Mouse (Mus musculus) forebrain, embryonic 15.5 days (tissue): ENCODE measurements at regions not wholly inside any gene's neighbourhood (a gene's known extent, or its start where the extent isn't known, plus 50 kb on each side); places are given as distances from the start of the nearest gene placed in this dataset.

Experiments
- ATAC-seq: fragments of 200-750 bp; cut with Nextera tagmentation; replicated peaks from 2 replicates; pipeline ENCODE4 v1.8.0; 2017; ENCODE audit warnings: mild to moderate bottlenecking, moderate TSS enrichment, moderate library complexity
- H3K27ac ChIP-seq: fragments of 300-500 bp; sonication (generic); replicated peaks from 2 replicates; pipeline ENCODE4 v1.5.1; 2015; ENCODE audit warnings: mild to moderate bottlenecking, inconsistent platforms
- H3K27me3 ChIP-seq: fragments of 300-500 bp; sonication (generic); 2 replicates; pipeline ENCODE4 v1.6.1; 2015; ENCODE audit warnings: inconsistent platforms
- H3K36me3 ChIP-seq: fragments of 300-500 bp; sonication (generic); 2 replicates; pipeline ENCODE4 v1.6.1; 2015; ENCODE audit warnings: mild to moderate bottlenecking, inconsistent platforms
- H3K4me1 ChIP-seq: fragments of 300-500 bp; sonication (generic); 2 replicates; pipeline ENCODE4 v1.6.1; 2015; ENCODE audit warnings: inconsistent platforms
- H3K4me2 ChIP-seq: fragments of 300-500 bp; sonication (generic); replicated peaks from 2 replicates; pipeline ENCODE4 v1.6.1; 2015; ENCODE audit warnings: mild to moderate bottlenecking, inconsistent platforms
- H3K4me3 ChIP-seq: fragments of 300-500 bp; sonication (generic); 2 replicates; pipeline ENCODE4 v1.5.1; 2015; ENCODE audit warnings: mild to moderate bottlenecking, inconsistent platforms
- H3K9ac ChIP-seq: fragments of 300-500 bp; sonication (generic); replicated peaks from 2 replicates; pipeline ENCODE4 v1.6.1; 2015; ENCODE audit warnings: mild to moderate bottlenecking, inconsistent platforms
- H3K9me3 ChIP-seq: fragments of 300-500 bp; sonication (generic); 2 replicates; pipeline ENCODE4 v1.6.1; 2016; ENCODE audit warnings: inconsistent platforms
- WGBS: fragments of 180-500 bp; shearing (Covaris S2); methylation state at CpG from one replicate; pipeline ENCODE4 v1.1.7; 2015; ENCODE audit warnings: mixed read lengths; 5-methylcytosine and 5-hydroxymethylcytosine counted together

- H3K9me3 ChIP-seq, result no peaks in the 10 kb centered on the region
- 78% methylated on average over 4 of the region's 4 CpGs for WGBS
- no peaks in the 10 kb centered on the region for H3K4me1 ChIP-seq
- H3K9ac ChIP-seq, result no peak overlapping the region
- no peak overlapping the region for H3K4me3 ChIP-seq
- no peak overlapping the region for H3K27ac ChIP-seq
- no peaks in the 10 kb centered on the region for H3K36me3 ChIP-seq
- H3K4me2 ChIP-seq, result no peak overlapping the region
- no peak for ATAC-seq
- H3K27me3 ChIP-seq, result no peaks in the 10 kb centered on the region
Measured at GRCm38 (mm10) chr19:54925888-54926287, 201.2 kb downstream of the Gpam start.

GRCm38 (mm10) chr19:54919597-54919996, 207.4 kb downstream of the Gpam start:
- ATAC-seq, result no peak
- no peak overlapping the region for H3K27ac ChIP-seq
- no peak overlapping the region for H3K4me2 ChIP-seq
- no peaks in the 10 kb centered on the region for H3K27me3 ChIP-seq
- H3K4me3 ChIP-seq, result no peak overlapping the region
- H3K9me3 ChIP-seq, result no peaks in the 10 kb centered on the region
- WGBS, result 49% methylated on average over 6 of the region's 6 CpGs
- no peaks in the 10 kb centered on the region for H3K4me1 ChIP-seq
- H3K36me3 ChIP-seq, result no peaks in the 10 kb centered on the region
- H3K9ac ChIP-seq, result no peak overlapping the region

DNA sequence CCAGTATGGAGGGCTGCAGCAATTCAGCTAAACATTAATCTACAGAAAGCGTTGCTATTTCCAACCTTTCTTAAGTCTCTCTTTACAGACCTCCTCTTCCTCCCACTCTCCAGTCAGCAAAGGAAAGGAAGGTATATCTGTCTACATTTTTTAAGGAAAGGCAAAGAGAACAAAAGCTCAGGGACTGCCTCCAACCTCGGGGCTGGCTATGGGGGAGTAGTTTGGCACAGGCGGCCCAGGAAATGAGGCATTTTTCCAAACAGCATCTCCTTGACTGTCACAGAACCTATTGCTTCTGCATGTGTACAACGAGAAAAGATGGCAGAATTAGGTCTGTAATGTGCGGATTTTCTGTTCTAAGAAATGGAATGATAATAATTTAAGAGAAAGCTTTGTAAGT, 233.4 kb downstream of the Gpam start:
- no peak for ATAC-seq
- Histone ChIP-seq H3K4me2 (no peak overlapping the region), H3K27me3 (no peaks in the 10 kb centered on the region), H3K4me3 (no peak overlapping the region), H3K27ac (no peak overlapping the region), H3K36me3 (no peaks in the 10 kb centered on the region), H3K9me3 (no peaks in the 10 kb centered on the region), H3K4me1 (no peaks in the 10 kb centered on the region), H3K9ac (no peak overlapping the region)
- WGBS, result 75% methylated on average over 5 of the region's 5 CpGs

- Histone ChIP-seq H3K4me3 (no peak overlapping the region), H3K9ac (no peak overlapping the region), H3K9me3 (no peaks in the 10 kb centered on the region), H3K36me3 (no peaks in the 10 kb centered on the region), H3K4me2 (no peak overlapping the region), H3K4me1 (no peaks in the 10 kb centered on the region), H3K27me3 (no peaks in the 10 kb centered on the region), H3K27ac (no peak overlapping the region)
- no peak for ATAC-seq
- 84% methylated on average over 4 of the region's 4 CpGs for WGBS
Measured at GRCm38 (mm10) chr19:54867078-54867477, 260.0 kb downstream of the Gpam start.

GRCm38 (mm10) chr19:54855190-54855589, 271.8 kb downstream of the Gpam start:
- Histone ChIP-seq H3K36me3 (no peaks in the 10 kb centered on the region), H3K4me3 (no peak overlapping the region), H3K4me1 (no peaks in the 10 kb centered on the region), H3K9me3 (no peaks in the 10 kb centered on the region), H3K27ac (no peak overlapping the region), H3K4me2 (no peak overlapping the region), H3K27me3 (no peaks in the 10 kb centered on the region), H3K9ac (no peak overlapping the region)
- WGBS, result 59% methylated on average over 2 of the region's 2 CpGs
- ATAC-seq, result no peak

- ATAC-seq, result 0 out of 2 replicates have a peak, but pooled peaks have one; percentile 16
- Histone ChIP-seq H3K27ac (no peak overlapping the region), H3K4me2 (no peak overlapping the region), H3K9me3 (no peaks in the 10 kb centered on the region), H3K4me1 (0 out of 2 replicates have a peak, but pooled peaks cover 3% of the 10 kb centered on the region), H3K4me3 (no peak overlapping the region), H3K9ac (no peak overlapping the region), H3K27me3 (no peaks in the 10 kb centered on the region), H3K36me3 (no peaks in the 10 kb centered on the region)
- 72% methylated on average over 3 of the region's 3 CpGs for WGBS
Measured at GRCm38 (mm10) chr19:54838231-54838630, 288.8 kb downstream of the Gpam start.

DNA sequence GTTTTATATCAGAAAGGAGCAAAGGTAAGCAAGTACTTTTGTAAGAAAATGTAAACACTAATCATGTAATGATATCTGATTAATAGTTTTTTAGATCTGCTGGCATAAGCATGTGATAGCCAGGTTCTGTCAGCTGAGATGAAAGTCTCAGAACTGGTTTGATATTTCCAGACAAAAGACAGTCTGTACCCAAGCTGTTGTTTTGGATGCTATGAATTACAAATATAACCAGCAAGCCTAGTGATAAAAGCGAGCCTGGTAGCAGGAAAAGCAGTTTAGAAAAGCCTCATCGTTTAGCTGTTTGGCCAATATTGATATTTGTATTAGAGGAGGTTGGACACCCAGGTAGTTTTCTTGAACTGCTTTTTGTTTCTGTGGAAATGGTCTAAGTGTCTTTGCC, 290.6 kb downstream of the Gpam start:
- H3K4me1 ChIP-seq, result 0 out of 2 replicates have a peak, but pooled peaks cover 3% of the 10 kb centered on the region
- no peak overlapping the region for H3K4me3 ChIP-seq
- no peak overlapping the region for H3K4me2 ChIP-seq
- 88% methylated on average over 2 of the region's 2 CpGs for WGBS
- no peak overlapping the region for H3K9ac ChIP-seq
- no peaks in the 10 kb centered on the region for H3K27me3 ChIP-seq
- H3K9me3 ChIP-seq, result no peaks in the 10 kb centered on the region
- H3K27ac ChIP-seq, result no peak overlapping the region
- no peaks in the 10 kb centered on the region for H3K36me3 ChIP-seq
- ATAC-seq, result no peak

- Histone ChIP-seq H3K9me3 (no peaks in the 10 kb centered on the region), H3K4me1 (no peaks in the 10 kb centered on the region), H3K9ac (no peak overlapping the region), H3K36me3 (no peaks in the 10 kb centered on the region), H3K27me3 (no peaks in the 10 kb centered on the region), H3K27ac (no peak overlapping the region), H3K4me2 (no peak overlapping the region), H3K4me3 (no peak overlapping the region)
- 46% methylated on average over 5 of the region's 5 CpGs for WGBS
- ATAC-seq, result no peak
Measured at GRCm38 (mm10) chr19:54822161-54822560, 304.9 kb downstream of the Gpam start.

- WGBS, result 92% methylated on average over 4 of the region's 4 CpGs
- ATAC-seq, result no peak
- Histone ChIP-seq H3K27ac (no peak overlapping the region), H3K9ac (no peak overlapping the region), H3K27me3 (no peaks in the 10 kb centered on the region), H3K4me2 (no peak overlapping the region), H3K36me3 (no peaks in the 10 kb centered on the region), H3K9me3 (no peaks in the 10 kb centered on the region), H3K4me1 (no peaks in the 10 kb centered on the region), H3K4me3 (no peak overlapping the region)
Measured at GRCm38 (mm10) chr19:54820587-54820986, 306.5 kb downstream of the Gpam start.

DNA sequence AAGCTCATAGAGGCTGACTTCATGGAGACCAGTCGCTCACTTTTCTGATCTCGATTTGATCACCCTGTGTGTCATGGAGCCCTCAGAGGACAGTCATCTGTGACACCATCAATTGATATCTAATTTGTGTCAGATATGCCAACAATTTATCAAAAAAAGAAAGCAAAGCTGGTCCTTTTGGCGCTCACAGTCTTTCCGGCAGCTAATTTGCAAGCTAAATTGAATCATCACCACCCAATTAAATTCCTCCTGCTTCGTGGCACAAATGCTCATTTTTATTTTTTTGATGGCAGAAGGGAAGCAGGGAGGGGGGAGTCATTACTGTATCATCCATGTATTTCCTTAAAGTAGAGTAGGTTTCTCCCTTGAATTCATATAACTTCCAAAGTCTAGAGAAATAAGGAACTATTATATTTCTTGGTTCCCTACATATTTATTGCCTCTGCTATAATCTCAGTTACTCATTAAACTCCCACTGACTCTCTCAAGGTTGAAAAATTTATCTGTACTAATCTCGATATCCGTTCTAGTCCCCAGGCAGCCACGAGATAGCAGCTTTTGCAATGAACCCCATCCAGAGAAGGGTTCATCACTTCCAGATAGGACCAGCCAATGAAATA, 325.8 kb downstream of the Gpam start:
- H3K4me1 ChIP-seq, result peaks cover 6% of the 10 kb centered on the region; the same call in 1 of the 2 replicates
- H3K9me3 ChIP-seq, result no peaks in the 10 kb centered on the region
- no peak overlapping the region for H3K9ac ChIP-seq
- H3K4me2 ChIP-seq, result no peak overlapping the region
- H3K36me3 ChIP-seq, result no peaks in the 10 kb centered on the region
- H3K4me3 ChIP-seq, result no peak overlapping the region
- no peak overlapping the region for H3K27ac ChIP-seq
- 55% methylated on average over 8 of the region's 8 CpGs for WGBS
- ATAC-seq, result peak; percentile 51
- H3K27me3 ChIP-seq, result no peaks in the 10 kb centered on the region

DNA sequence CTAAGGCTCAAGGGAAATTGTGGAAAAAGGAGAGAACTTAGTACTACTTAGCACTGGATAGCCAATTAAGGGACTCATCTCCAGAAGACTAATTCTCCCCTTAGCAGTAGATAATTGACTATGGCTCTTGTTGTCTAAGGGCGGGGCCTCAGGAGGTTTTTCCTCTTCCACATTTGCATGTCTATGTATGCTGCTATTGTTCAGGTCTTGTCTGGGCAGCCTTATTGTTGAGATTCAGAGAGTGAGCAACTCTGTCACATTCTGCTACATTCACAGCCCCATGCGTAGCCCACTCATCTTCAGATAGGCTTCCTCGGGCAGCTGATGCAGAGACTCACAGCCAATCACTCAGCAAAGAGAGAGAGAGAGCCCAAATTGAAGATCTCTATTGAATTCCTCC, 339.9 kb downstream of the Gpam start:
- Histone ChIP-seq H3K27me3 (no peaks in the 10 kb centered on the region), H3K36me3 (no peaks in the 10 kb centered on the region), H3K9ac (no peak overlapping the region), H3K9me3 (no peaks in the 10 kb centered on the region), H3K27ac (no peak overlapping the region), H3K4me1 (no peaks in the 10 kb centered on the region), H3K4me2 (no peak overlapping the region), H3K4me3 (no peak overlapping the region)
- 52% methylated on average over 3 of the region's 3 CpGs for WGBS
- ATAC-seq, result no peak

DNA sequence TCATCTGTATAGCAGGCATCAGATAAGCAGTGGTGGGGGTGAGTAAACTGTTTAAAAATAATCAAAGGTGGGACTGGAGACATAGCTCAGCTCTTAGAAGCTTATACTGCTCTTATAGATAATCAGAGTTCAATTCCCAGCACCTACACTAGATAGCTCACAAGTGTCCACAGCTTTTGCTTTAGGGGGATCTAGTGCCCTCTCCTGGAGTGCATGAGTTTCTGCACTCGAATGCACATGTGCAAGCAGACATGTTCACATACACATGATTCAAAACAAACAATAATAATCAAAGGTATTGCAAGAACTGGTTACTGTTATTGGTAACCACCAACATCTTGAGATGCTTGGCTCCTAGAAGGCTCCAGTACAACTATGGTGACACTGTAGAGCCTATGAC, 343.3 kb downstream of the Gpam start:
- 77% methylated on average over 1 of the region's 1 CpGs for WGBS

GRCm38 (mm10) chr19:54757761-54758160, 369.3 kb downstream of the Gpam start:
- no peaks in the 10 kb centered on the region for H3K36me3 ChIP-seq

More for the DNA sequence above, 343.3 kb downstream of the Gpam start:
- Histone ChIP-seq H3K4me3 (no peak overlapping the region), H3K27ac (no peak overlapping the region), H3K27me3 (no peaks in the 10 kb centered on the region), H3K4me1 (no peaks in the 10 kb centered on the region), H3K4me2 (no peak overlapping the region), H3K36me3 (no peaks in the 10 kb centered on the region), H3K9me3 (no peaks in the 10 kb centered on the region), H3K9ac (no peak overlapping the region)
- no peak for ATAC-seq

More at GRCm38 (mm10) chr19:54757761-54758160, 369.3 kb downstream of the Gpam start:
- no peaks in the 10 kb centered on the region for H3K9me3 ChIP-seq
- H3K27me3 ChIP-seq, result no peaks in the 10 kb centered on the region
- WGBS, result 88% methylated on average over 5 of the region's 5 CpGs
- no peak overlapping the region for H3K4me3 ChIP-seq
- H3K27ac ChIP-seq, result no peak overlapping the region
- no peak for ATAC-seq
- no peak overlapping the region for H3K4me2 ChIP-seq
- H3K4me1 ChIP-seq, result peaks cover 5% of the 10 kb centered on the region; the same call in 1 of the 2 replicates
- no peak overlapping the region for H3K9ac ChIP-seq
